Mouse (Mus musculus): ENCODE measurements around the gene Cadps. TPM values are rescaled to one million over a fixed set of nuclear protein-coding genes. Genes with fewer than 3 reads are reported as not detected.
A peak's percentile ranks its signal among the peaks of the same experiment; 100 is the strongest.
"Not testable (repeated sequence)": the region's sequence is repeated elsewhere in the genome, so short reads cannot be mapped to it uniquely, and the experiment has no call there.

Gene Cadps
- total RNA-seq, 2 experiments from 2014 or later: 224 to 229 TPM

DNA sequence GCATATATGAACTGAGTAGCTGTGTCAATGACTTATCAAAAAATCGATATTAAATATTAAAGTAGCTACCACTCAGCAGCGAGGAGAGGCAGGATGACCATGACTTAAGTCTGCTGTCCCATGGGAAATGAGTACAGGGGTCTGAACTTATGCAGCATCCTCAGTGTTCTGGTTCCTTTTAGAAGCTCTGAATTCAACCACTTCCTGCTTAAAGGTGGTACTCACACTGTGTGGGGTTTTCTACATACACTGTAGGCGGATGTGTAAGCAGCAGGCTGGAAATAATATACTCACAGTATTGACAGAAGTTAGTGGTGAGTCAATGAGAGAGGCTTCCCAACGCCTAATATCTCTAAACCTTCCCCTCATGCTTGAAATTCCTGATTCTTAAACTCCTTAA lies 215.9 kb downstream of the Cadps start:
- intact Hi-C loops (cut with DNase I): no loop called here
- DNase-seq (ENCODE audit: low spot score in 2 of 2): no peak

DNA sequence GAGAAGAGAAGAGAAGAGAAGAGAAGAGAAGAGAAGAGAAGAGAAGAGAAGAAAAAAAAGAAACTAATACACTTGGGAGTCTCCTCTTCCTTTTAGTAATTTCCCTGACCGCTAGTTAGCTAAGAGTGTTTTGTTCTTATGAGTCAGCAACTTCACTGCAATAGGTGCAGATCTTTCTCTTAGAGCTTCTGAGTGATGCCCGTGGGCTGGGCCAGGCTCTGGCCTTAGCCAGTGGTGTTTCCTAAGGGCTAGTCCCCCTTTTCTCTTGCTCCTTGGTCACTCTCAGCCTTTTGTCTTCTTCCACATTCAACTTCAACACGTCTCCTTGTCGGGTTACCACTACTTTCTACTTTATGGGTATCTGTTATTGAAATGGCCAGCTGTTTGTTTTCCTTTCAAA lies 216.7 kb downstream of the Cadps start:
- DNase-seq (ENCODE audit: low spot score in 2 of 2): no peak
- intact Hi-C loops (cut with DNase I): no loop called here

DNA sequence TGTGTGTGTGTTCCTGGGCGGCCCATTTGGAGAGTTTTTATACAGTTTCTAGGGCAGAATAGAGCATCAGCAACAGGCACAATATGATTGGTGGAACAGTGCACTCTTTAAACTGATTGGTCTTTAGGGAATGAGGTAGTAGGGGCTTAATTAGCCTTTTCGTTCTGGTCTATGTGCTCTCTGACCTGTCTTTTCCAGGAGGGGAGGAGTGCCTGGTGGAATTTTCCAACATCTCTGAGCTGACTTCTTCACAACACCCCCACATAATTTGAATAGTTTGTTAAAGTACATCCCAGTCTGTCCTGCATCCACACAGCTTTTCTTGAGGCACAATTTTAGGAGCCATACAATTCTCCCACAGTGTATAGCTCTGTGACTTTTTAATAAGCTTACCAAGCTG lies 220.8 kb downstream of the Cadps start:
- no peak for DNase-seq (ENCODE audit: low spot score in 2 of 2)
- intact Hi-C loops (cut with DNase I): no loop called here

DNA sequence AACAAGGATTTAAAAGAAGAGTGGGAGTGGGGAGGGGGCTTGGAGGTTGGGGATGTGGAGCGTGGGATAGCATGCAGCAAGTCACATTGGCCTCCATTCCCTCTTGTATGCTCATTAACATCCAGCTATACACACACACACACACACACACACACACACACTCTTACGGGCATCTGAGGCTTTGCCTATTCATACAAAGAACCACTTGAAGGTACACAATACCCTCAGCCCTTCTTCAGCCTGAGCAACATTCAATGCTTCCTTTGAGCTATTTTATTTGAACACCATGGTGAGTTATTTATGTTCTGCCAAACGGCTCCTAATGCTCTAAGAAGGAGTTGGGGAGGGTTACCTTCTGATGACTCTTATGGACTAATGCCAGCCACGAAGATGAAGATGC lies 227.6 kb downstream of the Cadps start:
- DNase-seq (ENCODE audit: low spot score in 2 of 2): no peak
- intact Hi-C loops (cut with DNase I): no loop called here

DNA sequence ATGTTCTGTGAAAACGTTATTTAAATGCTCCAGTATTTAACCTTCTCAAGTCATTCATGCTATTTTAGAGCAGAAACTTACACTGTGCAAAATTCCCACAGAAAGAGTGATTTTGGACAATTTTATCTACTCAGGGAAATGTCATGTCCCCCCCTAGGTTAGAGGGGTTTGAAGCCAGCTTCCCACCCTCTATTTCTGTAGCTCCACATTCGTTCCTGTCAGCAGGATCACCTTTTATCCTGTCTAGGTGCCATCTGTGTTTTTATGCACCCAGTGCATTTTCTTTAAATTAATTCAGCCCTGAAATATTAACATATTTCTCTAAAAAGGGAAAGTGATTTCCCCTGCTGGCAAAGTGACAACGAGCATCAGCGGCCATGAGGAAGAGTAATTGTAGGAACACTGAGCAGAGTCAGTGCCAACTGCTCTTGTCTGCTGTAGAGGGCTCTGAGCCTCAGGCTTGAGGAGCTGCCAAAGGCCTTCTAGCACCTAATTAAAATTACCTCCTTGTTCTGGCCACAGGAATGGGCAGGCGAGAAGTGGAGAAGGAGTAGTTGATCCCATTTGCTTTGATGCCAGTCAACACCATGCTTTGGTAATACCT lies 230.3 kb downstream of the Cadps start:
- DNase-seq (ENCODE audit: low spot score in 2 of 2): no peak
- intact Hi-C loops (cut with DNase I): no loop called here

DNA sequence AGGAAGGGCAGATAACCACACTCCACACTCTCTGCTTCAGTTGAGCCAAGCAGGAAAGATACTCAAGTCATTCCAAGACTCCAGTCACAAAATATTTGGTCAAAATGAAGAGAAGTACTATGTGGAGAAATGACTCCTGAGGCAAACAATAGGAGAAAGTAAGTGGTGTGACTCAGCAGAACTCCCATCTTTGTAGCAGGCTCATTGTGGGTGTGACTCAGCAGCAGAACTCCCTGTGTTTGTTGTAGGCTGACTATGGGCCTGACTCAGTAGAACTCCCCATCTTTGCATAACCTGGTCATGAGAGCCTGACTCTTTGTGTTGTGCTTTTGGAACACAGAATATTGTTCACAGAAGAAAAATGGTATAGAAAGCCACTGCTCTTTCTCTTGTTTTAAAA lies 231.1 kb downstream of the Cadps start:
- DNase-seq (ENCODE audit: low spot score in 2 of 2): no peak

DNA sequence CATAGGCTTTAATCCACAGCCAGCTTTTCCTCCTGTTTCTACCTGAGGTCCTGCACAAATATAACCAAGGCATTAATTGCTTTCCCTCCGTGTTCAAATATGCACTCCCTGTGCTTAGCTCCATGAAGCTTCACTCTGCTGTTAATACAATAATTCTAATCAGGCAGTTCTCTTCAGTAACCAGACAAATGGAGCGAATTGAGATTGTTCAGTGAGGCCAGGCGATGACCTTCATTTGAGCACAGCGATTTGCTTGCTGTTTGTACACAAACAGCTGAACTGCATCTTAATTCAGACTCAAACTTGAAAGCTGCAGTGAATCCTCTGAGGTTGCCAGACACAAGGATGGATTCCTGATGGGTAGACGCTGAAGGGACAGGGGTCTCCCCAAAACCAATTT lies 239.3 kb downstream of the Cadps start:
- intact Hi-C loops (cut with DNase I): no loop called here
- no peak for DNase-seq (ENCODE audit: low spot score in 2 of 2)

More for the DNA sequence above, 231.1 kb downstream of the Cadps start:
- intact Hi-C loops (cut with DNase I): no loop called here

DNA sequence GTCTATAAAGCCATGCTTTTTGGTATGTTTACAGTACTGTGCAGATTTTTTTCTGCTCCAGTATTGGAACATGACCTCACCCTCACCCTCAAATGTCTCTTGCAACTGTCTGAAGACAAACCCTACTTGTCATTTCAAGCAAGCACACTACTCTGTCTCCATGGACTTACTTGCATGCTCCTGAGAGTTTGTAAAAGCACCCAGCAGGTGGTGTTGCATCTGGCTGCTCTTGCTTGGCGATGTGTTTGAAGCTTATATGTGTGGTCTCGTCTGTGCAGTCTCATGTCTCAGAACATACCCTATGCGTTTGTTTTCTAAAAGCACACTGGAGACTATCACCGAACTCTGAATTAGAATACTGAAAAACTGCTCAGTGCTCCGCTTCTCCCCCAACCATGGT lies 241.2 kb downstream of the Cadps start:
- DNase-seq (ENCODE audit: low spot score in 2 of 2): no peak
- intact Hi-C loops (cut with DNase I): no loop called here

DNA sequence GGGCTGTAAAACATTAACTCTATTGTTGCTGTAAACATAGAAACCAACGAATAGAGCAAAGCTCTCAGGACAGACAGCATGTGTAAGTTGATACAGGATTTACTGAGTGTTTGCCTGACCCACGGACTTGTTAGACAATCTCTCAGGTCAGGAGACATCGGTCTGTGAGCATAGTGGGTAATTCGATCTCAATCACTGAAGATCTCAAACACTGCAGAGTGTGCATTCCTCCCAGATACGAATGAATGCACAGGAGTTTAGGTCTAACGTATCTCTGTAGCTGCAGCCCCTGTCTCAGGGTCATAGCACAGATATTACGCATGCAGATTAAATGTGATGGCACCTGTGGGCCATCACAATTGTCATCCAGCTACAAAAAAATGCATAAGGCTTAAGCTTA lies 242.1 kb downstream of the Cadps start:
- intact Hi-C loops (cut with DNase I): no loop called here
- no peak for DNase-seq (ENCODE audit: low spot score in 2 of 2)

DNA sequence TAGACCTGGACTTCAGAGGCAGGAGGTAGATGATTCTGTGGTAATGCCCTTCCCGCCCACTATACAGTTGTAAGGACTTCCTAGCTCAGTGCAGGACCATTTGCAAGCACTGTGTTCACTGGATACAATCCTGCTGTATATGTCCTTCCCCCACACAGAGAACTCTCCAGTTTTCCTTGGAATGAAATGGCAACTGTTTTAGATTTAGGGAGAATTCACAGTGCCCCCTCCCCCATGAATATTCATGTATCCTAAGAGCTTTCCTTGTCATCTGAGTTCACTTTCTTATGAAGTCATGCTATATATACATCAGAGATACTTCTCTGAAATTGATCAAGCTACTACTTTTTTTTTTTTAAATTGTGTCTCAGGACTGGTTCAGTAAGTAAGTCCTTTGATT lies 244.7 kb downstream of the Cadps start:
- DNase-seq (ENCODE audit: low spot score in 2 of 2): peak in 1 of 2 experiments; percentile 73
- intact Hi-C loops (cut with DNase I): loop anchor here (5.0 to 10.0 kb wide), 3 partner anchors 244 to 659 kb away; partner anchors contain the start of gene Cadps

DNA sequence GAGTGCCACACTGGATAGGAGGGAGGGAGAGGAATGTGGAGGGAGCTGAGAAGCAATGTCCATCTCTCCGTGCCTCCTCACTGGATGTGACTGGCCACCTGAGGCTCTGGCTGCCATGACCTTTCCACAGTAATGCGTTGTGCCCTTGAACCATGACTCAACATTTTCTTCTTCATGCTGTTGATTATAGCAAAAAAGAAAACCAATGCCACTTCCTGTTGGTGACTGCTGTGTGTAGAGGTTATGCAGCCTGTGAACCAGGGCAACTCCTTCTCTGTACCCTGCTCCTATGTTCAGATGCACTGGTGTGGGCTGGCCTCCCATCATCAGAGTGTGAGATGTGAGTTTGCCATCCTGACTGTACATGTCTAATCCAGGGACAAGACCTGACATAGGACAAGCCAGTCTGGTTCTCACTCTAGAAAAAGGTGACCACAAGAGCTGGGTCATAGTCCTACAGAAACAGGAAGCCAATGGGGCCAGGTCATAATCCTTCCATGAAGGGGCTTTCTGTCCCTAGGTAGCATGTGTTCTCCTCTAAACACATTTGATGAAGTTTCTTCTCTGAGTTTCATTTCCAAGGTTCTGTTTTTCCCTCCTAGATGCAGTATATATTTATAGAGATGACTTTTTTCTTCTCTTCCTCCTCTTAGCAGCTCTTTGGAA lies 245.3 kb downstream of the Cadps start:
- intact Hi-C loops (cut with DNase I): loop anchor here (5.0 to 10.0 kb wide), 3 partner anchors 245 to 660 kb away; partner anchors contain the start of gene Cadps
- no peak for DNase-seq (ENCODE audit: low spot score in 2 of 2)

DNA sequence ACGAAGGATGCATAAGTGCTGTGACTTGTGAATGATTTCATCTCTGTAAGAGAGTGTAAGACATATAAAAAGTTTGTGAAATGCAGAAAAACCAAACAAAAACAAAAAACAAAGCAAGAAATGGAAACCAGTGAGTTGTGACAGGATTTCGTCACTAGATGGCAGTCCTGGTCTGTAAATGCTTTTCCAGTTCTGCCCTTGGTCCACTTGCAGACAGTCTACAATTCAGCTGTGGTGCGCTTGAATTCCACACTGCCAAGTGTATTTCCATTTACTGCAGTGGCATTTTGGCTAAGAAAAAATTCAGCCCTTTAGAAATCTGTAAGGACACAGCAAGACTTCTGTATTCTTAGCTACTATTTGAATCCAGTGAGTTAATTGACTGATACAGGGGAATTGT lies 247.8 kb downstream of the Cadps start:
- peak; percentile 61 to 79 for DNase-seq (ENCODE audit: low spot score in 2 of 2)
- intact Hi-C loops (cut with DNase I): loop anchor here (2.0 to 10.0 kb wide), 4 partner anchors 247 to 662 kb away; partner anchors contain the start of gene Cadps

DNA sequence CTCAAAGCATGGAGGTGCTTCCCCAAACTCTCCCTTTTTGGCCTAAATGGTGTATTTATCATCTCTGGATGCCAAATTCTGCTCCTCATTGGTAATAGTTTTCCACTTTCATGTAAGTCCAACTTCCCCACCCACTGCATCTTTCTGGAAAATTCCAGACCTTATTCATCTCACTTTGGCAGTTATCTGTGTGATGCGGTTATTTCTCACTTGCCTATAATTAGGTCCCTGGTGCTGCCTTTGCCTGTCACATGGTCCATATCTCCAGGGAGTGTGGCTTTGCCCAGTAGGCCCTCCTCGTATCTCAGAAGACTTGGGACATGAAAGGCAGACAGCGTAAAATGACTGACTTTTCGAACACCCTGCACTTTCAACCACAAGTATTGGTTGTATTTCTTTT lies 248.5 kb downstream of the Cadps start:
- intact Hi-C loops (cut with DNase I): loop anchor here (2.0 to 10.0 kb wide), 2 partner anchors 460 to 624 kb away; no protein-coding TSS in a partner anchor
- peak in 1 of 2 experiments; percentile 67 for DNase-seq (ENCODE audit: low spot score in 2 of 2)

DNA sequence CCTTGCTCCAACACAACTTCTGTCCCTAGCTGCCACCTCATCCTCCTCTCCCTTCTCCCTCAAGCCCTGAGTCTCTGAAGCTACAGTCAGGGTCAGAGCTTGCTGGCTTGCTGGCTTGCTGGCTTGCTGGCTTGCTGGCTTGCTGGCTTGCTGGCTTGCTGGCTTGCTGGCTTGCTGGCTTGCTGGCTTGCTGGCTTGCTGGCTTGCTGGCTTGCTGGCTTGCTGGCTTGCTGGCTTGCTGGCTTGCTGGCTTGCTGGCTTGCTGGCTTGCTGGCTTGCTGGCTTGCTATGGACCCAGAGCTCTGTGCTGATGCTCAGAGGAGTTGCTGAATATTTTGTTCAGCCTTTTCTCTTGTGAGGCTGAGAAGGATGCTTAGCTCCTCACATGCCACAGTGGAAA lies 261.1 kb downstream of the Cadps start:
- DNase-seq (ENCODE audit: low spot score in 2 of 2); intact Hi-C loops (cut with DNase I): not testable (repeated sequence)

DNA sequence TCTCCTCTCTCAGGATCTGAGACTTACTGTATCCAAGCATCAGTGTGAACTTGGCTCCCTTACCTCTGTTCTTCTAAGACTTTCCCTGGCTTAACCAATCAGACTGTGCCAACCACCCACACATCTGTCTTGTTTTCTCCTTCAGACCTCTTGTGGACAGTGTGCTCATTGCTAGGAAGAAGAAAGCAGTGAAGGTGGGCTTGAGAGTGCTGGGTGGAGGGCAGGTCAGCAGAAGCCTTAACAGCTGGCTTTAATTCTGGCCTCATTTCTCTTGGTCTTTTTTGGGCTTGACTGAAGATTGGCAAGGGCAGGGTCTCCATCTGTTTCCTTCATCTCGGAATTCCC lies 262.7 kb downstream of the Cadps start:
- intact Hi-C loops (cut with DNase I): no loop called here
- DNase-seq (ENCODE audit: low spot score in 2 of 2): no peak

DNA sequence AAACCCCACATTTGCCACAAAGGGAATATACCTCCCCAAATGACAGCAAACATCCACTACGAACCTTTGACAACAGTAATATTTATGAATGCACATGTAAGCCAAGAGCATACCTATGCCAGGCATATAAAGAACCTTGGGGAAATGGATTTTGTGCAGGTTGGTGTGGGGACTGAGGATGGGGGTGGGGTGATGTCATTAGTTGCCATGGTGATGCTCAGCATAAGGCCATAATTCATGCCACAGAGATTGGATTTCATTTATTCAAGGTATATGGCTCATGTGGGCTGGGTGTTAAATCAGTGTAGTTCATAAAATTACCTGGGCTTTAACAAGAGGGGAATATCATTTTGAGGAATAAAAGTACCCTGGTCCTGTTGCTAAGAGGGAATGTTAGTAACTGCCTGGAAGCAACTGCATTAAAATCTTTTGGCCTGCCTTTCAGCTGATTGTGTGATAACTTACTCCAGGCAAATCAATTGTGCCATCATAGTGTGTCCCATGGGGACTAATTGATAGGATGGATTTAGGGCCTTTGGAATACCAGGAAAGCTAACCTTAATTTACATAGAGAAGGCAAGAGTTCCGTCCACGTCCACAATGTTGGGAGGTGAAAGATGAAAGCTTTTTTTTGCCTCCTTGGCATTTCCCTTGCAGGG lies 263.2 kb downstream of the Cadps start:
- DNase-seq (ENCODE audit: low spot score in 2 of 2): no peak
- intact Hi-C loops (cut with DNase I): no loop called here

DNA sequence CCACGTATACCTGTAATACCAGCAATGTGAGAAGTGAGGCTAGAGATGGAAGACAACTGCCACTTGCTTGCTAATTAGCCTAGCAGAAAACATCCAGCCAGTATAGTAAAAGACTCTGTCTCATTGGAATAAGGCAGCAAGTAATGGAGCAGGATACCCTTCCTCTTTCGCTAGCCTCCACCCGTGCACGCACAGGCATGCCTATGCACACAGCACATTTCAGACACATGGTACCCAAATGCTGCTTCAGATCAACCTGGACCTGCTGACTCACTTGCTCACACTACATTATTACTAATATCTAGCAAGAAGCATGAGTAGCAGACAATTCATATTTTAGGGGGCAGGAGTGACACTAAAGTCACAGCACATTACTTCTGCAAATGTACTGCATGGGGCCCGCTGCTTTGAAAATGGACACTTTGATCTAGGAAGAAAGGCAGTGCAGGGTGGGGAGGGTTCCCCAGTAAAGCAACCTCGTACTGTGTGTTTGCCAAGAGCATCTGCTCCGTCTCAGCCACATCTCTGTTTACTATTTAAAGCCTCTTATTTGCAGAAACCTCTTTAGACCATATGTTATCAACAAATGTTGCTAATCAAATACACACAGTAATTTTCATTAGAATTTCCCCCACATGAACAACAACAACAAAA lies 263.8 kb downstream of the Cadps start:
- no peak for DNase-seq (ENCODE audit: low spot score in 2 of 2)
- intact Hi-C loops (cut with DNase I): no loop called here

DNA sequence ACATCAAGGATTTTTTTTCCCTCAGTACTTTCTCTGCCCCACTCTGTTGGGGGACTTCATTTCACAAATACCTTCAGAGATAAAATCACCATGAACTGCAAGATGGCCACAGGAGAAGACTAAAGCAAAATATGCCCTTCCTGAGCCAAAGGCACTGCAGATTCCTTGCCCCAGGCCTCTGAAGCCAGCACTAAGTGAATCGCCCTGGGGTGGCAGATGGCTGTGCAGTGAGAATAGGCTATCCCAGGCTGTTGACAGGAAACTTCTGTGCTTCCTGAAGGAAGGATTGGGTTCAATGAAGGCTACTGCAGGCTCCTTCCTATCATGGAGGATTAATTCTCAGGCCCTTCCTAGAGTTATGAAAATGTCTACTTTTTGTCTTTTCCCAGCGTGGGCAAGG lies 268.4 kb downstream of the Cadps start:
- DNase-seq (ENCODE audit: low spot score in 2 of 2): no peak
- intact Hi-C loops (cut with DNase I): no loop called here

DNA sequence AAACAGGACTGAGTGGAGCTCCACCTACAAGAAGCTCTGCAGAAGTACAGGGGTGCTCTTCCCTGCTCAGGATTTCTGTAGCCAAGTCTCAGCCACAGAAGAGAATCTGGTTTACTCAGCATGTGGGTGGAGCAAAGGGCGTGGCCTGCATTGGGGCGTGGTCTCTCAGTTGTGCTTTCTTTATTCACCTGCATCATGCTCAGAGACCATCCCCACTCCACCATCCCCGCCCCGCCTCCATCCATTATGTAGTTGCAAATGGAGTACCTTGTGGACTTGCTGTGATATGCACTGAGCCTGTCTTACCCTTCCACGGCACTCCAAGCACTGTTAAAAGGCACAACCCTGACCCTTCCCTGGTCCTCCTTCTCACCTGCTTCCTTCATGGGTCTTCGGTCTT lies 271.5 kb downstream of the Cadps start:
- no peak for DNase-seq (ENCODE audit: low spot score in 2 of 2)

DNA sequence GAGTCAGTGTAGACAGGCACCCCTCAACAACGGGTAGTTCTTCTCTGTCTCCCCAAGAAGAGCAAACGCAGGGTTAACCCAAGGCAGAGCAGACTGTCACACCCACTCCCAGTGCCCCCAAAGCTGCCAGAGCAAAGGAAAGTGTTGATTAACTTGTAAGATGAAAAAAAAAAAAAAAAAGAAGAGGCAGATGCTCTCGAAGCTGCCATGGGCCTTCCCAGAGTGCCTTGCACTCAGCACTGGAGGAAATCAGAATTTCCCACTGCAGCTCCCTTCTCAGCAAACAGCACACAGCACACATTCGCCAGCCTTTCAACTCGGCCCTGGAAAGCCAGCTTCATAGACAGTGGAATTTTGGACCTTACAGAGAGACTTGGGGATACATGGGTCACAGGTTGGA lies 271.9 kb downstream of the Cadps start:
- intact Hi-C loops (cut with DNase I): no loop called here
- no peak for DNase-seq (ENCODE audit: low spot score in 2 of 2)

More for the DNA sequence above, 271.5 kb downstream of the Cadps start:
- intact Hi-C loops (cut with DNase I): no loop called here

Measured in left cerebral cortex, postnatal 25 days (tissue).